Mouse (Mus musculus) spleen, postnatal 10 days (tissue): ENCODE measurements at regions not wholly inside any gene's neighbourhood (a gene's known extent, or its start where the extent isn't known, plus 50 kb on each side); places are given as distances from the start of the nearest gene placed in this dataset.

Source experiments
- DNase-seq, 2 experiments: peaks; one replicate each; pipeline ENCODE4 v3.0.0; 2021 to 2022; ENCODE audit warnings: low spot score in 2 of 2

DNA sequence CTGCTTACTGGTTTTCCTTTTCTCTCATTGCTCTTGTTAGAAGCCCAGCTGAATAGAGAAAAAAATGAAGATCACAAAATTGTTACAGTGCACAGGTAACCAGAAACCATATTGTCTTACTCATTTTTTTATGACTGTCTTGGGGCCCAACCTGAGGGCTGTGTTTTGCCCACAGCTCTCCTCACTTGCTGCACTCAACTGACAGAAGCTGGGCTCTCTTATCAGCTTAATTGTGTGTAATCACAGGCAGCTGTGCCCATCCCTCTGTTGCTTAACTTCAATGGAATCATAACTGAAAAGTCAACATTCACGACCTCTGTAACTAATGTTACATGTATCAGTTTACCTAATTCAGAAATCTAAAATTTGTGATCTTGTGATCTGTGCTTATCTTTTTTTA is 95.1 kb upstream of the Ankrd50 start:
- no peak for DNase-seq

DNA sequence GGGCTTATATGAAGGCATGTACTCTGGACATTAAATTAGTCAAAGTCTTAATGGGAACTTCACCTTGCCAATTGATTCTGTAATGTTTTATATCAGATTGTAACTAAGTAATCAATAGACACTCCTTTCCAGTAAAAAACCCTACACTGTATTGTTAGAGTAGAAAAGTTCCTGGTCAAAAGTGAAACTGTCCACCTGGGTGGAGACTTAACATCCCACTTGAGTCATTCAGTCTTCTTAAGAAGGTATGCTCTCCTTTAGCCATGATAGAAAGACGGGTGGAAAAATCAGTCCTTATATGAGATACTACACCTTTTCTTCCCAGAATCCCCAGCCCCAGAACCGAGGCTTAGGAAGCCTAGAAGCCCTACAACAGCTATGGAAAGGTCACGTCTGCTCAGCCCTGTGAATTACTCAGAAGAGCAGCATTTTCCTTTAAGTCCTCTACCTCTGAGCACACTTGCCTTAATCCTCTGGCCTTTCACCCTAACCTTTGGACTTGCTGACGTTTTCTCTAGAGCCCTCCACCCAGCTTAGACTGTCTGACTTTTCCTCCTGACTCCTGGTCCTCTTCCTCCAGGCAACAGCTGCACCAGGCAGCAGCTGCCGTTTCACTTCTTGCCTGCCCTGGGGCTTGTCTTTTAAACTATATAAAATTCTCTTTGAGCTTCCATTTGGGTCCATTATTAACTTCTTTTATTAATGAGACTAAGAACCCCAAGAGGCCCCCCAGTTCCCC is 93.4 kb upstream of the Ankrd50 start:
- DNase-seq, result no peak

DNA sequence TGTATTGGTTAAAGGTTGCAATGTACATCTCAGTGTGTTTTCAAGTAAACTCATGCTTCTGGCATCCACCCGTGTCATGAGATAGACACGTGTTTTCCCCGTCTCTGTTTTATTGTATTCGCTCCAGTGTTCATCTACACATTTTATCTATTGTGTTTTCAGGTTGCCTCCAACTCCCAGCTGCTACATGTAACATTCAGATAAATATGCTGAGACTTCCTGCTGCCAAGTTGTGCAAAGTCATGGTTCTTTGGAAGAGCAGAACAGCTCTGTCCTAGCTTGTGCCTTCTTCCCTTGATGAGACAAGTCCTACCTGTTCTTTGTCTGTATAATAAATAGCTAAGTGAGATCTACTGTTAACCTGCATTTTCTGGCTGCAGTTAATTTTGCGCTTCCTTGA is 89.0 kb upstream of the Ankrd50 start:
- no peak for DNase-seq

DNA sequence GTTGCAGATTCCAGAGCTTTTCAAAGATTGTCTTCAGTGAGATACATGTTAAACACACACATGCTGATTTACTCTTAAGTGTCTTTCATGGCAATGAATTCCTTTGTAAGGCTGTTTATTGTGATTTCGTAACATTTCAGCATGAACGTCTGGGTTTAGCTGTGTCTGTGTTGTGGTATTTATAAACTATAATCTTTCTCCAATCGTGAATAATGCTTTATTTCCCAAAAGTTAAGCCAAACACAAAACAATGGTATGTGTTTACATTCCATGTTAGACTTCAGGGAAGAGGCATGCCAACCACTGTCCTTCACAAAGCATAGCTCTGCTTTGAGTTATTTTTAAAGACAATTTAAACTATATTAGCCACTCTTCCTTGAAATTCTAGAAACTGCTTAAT is 87.5 kb upstream of the Ankrd50 start:
- no peak for DNase-seq

DNA sequence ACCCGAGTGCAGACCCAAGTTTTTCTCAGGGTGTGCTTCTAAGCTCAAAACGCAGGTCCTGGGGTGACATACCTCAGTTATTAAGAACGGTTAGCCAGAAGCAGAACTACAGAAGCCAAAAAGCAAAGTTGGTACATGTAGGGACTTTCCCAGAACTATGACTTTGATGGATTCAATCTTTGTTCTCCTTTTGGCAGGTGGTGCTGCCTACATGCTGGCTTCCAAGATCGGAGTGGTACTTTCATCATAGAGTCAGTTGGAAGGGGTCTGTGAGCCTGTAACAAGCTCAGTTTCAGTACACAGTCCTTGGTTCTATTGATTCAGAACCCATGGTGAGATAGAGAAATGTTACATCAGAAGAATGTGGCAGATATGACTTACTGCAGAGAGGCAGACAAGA is 86.6 kb upstream of the Ankrd50 start:
- no peak for DNase-seq

DNA sequence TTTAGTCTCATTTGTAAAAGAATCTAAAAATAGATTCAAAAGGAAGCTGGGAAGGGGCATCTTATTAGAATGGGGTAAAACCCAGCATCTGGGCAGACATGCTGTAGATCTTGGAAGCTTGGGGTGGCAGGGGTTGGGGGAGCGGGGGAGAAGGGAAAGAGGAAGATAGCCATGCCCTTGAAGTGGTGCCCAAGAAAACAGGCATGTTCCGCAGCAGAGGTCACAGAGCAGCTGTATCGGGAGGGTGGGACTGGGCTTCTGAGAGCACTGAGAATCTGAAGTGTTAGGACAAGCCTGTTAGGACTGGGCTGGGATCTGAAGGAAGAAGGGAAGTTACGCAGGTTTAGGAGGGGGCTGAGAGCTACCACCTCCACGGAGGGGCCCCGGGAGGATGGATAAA is 84.4 kb upstream of the Ankrd50 start:
- no peak for DNase-seq

DNA sequence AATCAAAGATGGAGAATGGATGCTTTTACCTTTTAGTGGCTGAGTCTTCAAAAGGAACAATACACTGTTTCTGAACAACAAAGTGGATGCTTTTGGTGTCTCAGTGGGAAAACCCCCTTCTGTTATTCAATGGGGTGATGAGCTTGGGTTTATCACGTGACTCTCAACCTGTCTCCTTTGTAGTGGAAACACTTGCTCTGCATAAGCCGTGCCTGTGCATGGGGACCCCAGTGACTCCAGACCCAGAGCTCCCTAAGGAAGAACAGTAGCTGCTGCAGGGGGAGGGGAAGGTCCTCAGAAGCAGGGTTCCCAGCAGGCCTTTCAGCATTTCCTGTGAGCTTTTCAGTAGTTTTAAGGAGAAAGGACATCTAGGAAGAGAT is 83.9 kb upstream of the Ankrd50 start:
- DNase-seq, result no peak

DNA sequence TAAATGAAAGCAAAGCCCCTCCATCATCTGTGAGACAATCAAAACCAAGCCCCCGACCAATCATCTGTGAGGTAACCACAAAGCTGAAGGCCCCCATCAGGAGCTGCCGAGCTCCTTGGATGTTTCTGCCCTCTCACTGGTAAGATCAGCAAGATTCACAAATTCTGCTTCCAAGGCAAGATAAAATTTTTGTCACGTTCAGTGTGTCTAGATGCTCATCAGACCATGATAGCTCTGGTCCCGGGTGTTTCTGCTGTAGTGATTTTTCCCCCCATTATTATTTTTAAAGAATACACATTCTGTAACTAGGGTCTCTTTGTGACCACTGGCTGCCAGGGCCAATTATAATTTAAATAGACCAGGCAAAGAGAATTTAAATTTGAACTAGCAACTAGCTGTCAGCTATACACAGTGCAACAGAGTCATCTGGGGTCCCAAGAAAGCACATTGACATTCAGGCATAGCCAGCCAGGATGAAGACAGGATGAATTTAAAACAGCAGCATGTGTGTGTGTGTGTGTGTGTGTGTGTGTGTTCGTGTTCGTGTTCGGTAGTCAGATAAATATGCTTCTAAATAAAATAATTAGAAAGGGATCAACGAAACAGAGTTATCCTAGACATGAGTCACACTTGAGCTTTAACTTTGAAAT is 83.4 kb upstream of the Ankrd50 start:
- DNase-seq, result no peak

DNA sequence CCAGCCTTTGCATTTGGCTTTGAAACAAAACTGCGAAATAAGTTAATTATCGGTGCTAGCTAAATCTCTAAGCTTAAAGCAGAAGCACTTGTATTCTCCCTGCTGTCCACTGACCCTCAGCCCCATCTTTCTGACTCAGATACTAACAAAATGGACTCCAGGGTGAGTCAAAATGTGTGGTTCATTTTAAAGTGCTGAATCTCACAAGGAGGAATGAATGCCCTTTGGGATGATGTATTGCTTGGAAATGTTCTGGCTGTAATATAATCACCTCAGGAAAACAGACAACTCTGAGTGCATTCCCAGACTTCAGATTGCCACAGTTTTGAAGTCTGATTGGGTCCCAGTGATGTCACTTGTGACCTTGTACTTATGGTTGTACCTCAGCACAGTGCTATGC is 81.9 kb upstream of the Ankrd50 start:
- no peak for DNase-seq

DNA sequence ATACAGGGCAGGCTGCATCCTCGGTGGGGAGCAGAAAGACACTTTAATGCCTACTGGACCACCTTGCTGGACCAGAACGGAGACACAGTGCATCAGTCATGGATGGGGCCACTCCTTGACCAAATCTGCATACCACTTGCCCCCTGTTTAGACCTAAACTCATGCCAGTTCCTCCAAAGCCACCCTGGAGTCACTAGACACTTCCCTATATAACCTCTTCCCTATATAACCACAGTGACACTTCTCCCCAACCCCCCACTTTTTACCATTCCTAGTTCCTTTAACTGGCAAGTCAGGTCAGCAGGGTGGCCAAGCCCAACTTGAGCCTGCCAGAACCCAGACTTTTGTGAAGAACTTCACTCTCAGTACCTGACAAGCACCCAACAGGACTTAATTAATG is 80.2 kb upstream of the Ankrd50 start:
- DNase-seq, result no peak

DNA sequence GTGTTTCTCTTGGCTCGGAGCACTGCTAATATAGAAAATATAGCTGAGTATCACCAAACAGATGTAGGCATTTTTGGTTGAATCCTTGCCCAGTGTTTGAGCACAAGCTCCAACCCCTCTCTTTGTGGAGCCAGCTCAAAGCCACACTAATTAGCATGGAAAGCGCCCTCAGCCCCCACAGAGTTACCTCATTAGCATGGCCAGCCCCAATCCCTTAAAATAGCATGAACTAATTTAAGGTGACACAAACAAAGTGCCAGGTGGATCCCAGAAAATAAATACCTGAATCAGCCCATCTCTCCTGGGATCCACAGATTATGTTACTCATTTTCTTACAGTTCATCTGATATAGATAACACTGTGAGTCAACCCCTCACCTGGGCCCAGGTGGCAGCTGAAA is 79.7 kb upstream of the Ankrd50 start:
- no peak for DNase-seq

DNA sequence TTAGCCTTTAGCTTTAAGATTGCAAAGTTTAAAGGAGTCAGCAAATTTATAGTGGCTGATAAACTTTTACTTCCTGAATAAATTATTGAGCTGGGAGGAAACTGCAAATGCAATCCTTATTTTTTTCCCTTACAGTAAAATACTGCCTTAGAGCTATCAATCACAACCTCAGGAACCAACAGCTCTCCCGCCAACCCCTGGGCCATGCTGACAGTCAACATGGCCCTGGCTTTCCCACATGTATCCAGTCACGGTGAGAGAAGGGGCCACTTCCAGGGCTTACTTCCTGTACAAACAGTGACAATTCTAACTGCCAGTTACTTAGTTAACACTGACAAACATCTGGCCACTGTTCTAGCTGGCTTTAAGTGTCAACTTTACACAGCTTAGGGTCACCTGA is 76.5 kb upstream of the Ankrd50 start:
- no peak for DNase-seq

DNA sequence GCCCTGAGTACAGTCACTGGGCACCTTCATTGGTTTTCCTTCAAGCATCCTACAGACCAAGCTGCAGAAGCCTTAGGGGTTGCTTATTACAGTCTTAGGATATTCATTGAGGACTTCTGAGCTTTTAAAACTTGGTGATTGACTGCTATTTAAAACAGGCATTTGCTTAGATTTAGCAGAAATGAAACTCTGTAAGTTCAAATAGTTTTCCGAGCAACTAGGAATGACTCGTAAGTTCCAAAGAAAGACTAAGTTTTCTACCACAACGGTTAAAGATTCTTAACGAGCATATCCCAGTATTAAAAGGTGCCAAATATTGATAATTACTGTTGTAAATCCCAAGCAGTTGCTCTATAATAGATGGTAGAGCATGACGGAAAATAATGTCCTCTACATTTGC is 71.3 kb upstream of the Ankrd50 start:
- DNase-seq, result no peak

DNA sequence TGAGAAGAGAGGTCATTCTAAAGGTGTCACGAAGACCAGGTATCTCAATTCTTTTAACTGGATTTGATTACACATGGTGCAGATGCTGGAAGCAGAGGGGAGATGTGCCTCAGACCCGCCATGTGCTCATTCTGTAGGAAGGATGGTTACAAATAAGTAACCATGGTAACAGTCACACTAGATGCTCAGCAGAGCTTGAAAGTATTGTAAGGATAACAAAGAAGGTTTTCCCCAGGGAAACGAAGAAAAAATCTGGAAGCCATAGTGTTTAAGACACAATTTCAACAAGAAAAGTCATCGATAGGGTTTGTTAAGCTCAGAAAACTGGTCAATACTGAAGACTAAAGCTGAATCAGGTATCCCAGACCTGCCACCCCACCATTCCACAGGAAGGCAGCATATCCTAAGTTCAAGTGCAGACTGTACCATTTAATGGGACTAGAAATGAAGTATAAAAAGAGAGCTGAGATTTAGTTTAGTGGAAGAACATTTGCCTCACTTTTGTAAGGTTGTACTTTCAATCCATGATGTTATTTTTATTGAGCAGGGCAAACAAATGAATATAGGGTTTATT is 68.9 kb upstream of the Ankrd50 start:
- no peak for DNase-seq

DNA sequence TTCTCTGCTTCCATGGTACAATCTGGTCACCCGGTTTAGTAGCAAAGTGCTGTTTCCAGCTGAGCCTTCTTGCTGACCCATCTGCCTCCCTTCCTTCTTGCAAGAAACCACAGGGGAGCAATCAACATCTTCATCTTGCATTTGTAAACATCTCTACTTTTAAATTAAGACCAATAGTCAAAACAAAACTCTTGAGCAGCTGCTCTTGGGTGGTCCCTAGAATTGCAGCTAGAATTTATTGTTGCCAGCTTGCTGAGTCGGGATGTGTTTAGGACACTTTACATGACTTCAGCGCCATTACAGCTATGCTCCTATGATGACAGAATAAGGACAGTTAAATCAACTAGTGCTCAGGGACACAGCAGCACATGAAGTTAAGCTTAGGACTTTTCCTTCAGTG is 62.4 kb upstream of the Ankrd50 start:
- DNase-seq, result no peak

DNA sequence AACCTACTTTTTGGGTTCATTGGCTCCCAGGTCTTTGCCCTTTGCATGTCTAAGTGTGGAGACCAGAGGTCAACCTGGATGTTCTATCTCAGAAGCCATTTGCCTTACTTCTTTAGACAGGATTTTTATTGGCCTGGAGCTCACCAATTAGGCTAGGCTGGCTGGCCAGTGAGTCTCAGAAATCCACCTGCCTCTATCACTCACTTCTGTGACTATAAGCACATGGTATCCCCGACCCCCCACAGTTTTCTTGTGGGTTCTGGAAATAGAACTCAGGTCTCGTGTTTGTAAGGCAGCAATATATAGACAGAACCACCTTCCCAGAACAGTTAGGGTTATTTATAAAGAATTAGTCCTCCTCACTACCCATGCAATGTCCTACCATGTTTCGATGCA is 60.9 kb upstream of the Ankrd50 start:
- no peak for DNase-seq

DNA sequence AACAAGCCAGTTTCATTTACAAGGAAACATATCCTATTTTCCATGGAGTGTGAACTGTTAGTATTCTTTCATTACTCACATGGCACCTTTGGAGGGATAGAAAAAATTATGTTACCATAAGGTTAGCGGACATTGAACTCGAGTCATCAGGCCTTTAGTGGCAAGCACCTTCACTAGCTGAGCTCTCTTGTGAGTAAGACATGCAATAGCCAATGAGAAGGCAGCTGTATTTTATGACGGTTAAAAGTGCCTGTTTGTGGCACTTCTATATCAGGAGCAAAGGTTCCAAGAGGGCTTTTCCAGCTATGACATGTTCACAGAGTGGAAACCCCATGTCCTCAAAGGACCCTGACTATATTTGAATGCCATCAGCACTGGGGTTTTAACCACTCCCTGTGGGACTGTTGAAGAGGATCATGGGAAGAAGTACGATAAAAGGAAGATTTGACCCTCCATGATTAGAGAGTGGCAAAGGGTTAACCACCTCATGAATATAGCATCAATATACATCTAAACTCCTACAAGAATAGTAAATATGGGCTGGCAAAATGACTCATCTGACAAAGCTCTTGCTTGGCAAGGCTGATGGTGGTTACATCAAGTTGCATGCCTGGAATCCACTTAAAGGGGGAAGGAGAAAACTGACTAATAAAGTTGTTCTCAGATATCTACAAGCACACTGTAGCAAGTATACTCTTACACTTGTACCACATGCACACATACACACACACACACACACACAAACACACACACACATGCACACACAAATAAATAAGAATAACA is 60.3 kb upstream of the Ankrd50 start:
- no peak for DNase-seq

DNA sequence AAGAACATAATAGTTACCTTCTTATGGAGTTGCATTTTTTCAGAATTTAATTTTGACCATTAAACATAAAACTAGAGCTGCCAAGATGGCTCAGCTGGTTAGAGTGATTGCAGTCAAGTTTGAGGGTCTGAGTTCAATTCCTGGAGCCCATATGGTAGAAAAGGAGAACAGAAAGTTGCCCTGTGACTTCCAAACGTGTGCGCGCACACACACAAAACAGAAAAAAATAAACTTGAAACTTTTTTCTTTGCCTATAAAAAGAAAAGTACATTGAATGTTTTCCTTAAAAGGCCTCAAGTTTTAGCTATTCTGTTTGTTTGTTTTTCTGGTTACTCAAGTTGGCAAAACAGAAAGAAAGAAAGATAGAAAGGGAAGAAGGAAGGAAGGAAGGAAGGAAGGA is 59.2 kb upstream of the Ankrd50 start:
- DNase-seq, result no peak

DNA sequence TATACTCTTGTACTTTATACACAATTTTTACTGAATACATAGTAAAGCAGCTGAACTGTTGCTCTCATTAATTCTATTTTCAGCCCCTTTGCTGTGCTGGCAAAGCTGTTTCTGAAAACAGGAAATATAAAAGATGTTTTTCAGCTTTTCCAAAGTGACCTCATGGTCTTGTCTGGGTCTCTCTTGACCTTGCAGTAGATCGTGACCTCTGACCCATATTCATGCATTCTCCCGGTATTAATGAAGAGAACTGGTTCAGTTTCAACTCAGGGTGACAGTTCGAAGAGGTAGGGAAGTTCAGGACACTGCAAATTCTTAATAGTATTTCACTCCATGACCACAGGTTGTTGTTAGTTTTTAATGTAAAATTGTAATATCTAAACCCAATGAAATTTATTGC is 56.7 kb upstream of the Ankrd50 start:
- DNase-seq, result no peak

DNA sequence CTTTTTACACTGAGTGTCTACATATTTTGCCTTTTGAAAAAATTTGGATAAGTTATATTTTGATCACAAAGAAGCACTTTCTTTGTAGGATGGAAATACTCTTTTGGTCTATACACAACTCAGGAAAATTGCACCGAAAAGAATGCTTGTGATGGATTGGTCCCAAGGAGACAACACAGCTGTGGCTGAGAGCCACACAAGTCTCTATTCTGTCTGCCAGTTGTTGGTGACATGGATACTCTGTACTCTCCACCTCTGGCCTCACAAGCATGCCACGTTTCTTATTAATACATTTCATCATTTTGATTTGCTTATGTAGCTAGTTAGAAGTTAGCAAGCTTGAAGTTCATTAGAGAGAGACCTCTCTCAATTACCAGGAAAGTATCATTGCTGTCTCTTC is 53.7 kb upstream of the Ankrd50 start:
- DNase-seq, result no peak

DNA sequence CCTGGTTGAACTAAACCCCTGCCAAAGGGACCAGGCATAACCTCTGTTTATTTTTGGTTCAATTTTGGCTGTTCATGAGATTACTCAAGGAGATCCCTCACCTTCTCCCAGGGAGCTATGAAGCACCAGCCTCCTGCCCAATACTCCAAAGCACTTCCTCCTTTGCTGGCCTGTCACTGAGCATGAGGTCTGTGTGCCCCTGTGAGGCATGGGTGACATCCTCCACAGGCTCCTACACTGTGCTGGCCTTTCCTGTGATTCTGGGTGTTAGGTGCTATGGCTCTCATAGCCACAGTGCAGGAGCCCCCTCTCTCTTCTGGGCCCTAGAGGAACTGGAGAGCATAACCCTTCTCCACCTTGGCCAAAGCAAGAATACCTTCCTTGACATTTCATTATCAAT is 53.1 kb upstream of the Ankrd50 start:
- DNase-seq, result no peak
